Mouse (Mus musculus) heart, postnatal 0 days (tissue): Measurements from ENCODE around the gene Tpra1. TPM values are rescaled to one million over a fixed set of nuclear protein-coding genes. Genes with fewer than 3 reads are reported as not detected.

ENCODE experiments used
- ATAC-seq: fragments of 200-750 bp; cut with Nextera tagmentation; 2 replicates; pipeline ENCODE4 v1.8.0; 2017; ENCODE audit warnings: low read depth, moderate number of reproducible peaks, moderate library complexity; ENCODE audit not compliant: insufficient read depth
- DNase-seq: peaks from one replicate; pipeline ENCODE4 v3.0.0-alpha.2; 2016; ENCODE audit warnings: low spot score
- H3K27ac ChIP-seq: fragments of 300-500 bp; sonication (generic); 2 replicates; pipeline ENCODE4 v1.5.1; 2014; ENCODE audit warnings: low read depth, mild to moderate bottlenecking
- H3K27me3 ChIP-seq: fragments of 300-500 bp; sonication (generic); 2 replicates; pipeline ENCODE4 v1.6.1; 2014; ENCODE audit warnings: low read length, mixed read lengths; ENCODE audit not compliant: control insufficient read depth, insufficient read depth
- H3K36me3 ChIP-seq: fragments of 300-500 bp; sonication (generic); replicated peaks from 2 replicates; pipeline ENCODE4 v1.6.1; 2014; ENCODE audit warnings: low read length, mixed read lengths; ENCODE audit not compliant: control insufficient read depth, insufficient read depth
- H3K4me1 ChIP-seq: fragments of 300-500 bp; sonication (generic); 2 replicates; pipeline ENCODE4 v1.6.1; 2014; ENCODE audit warnings: antibody characterized with exemption; ENCODE audit not compliant: control insufficient read depth, insufficient read depth
- H3K4me2 ChIP-seq: fragments of 300-500 bp; sonication (generic); 2 replicates; pipeline ENCODE4 v1.6.1; 2014; ENCODE audit warnings: low read depth, mild to moderate bottlenecking, low read length, moderate library complexity
- H3K4me3 ChIP-seq: fragments of 300-500 bp; sonication (generic); 2 replicates; pipeline ENCODE4 v1.5.1; 2014; ENCODE audit warnings: low read depth, low read length
- H3K9ac ChIP-seq: fragments of 300-500 bp; sonication (generic); replicated peaks from 2 replicates; pipeline ENCODE4 v1.6.1; 2014; ENCODE audit warnings: low read depth, low read length, mixed read lengths
- H3K9me3 ChIP-seq: fragments of 300-500 bp; sonication (generic); replicated peaks from 2 replicates; pipeline ENCODE4 v1.6.1; 2016; ENCODE audit warnings: low read length; ENCODE audit not compliant: control insufficient read depth
- CTCF ChIP-seq: IDR thresholded peaks from 2 replicates; pipeline ENCODE4 v1.5.1; 2016; ENCODE audit warnings: antibody characterized with exemption, control low read depth, low read depth
- EP300 ChIP-seq: IDR thresholded peaks from 2 replicates; pipeline ENCODE4 v1.6.1; 2016; ENCODE audit warnings: antibody characterized with exemption, low read depth
- WGBS: fragments of 180-500 bp; shearing (Covaris S2); extraction: QIAGEN DNeasy Blood & Tissue Kit; methylation state at CpG from one replicate; pipeline ENCODE4 v1.1.7; 2014; 5-methylcytosine and 5-hydroxymethylcytosine counted together
- polyA plus RNA-seq: library from polyadenylated mRNA; unstranded; fragments of >200 nt; fragmentation: Nextera tagmentation; extraction: Ambion mirVana; gene quantifications from 2 replicates; pipeline ENCODE4 v1.2.1, GENCODE M21; 2015
- total RNA-seq: library from RNA; depleted of rRNA; stranded (reverse); fragments of >200 nt; gene quantifications from 2 replicates; pipeline ENCODE4 v1.2.3, GENCODE M21; 2014; ENCODE audit warnings: low replicate concordance

The Tpra1 gene
- total and polyA plus RNA-seq, 2 experiments from 2014 or later, result 39.1 to 131 TPM

DNA sequence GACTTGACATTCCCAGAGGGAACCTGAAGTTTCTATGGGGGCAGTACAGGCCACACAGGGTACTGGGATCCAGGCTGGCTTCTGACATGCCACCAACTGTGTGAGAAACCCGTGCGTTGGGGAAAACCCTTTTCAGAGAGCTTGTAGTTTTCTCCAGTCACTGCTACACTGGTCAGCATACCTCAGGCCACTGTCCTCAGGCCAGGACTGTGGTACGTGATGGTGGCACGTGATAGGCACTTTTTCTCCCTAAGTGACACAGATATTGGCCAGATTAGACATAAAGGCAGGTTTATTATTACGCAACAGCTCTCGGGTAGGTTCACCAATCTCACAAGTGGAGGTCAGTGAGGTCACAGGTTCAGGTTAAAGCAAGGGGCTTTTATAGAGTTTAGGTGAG lies 41.6 kb downstream of the Tpra1 start:
- no peak overlapping the region for H3K9ac ChIP-seq
- WGBS, result 69% methylated on average over 6 of the region's 6 CpGs
- no peak overlapping the region for H3K4me2 ChIP-seq
- DNase-seq (no peak), ATAC-seq (no peak)
- peaks cover 28% of the 10 kb centered on the region for H3K4me1 ChIP-seq
- no peak overlapping the region for H3K4me3 ChIP-seq
- H3K27ac ChIP-seq, result no peak overlapping the region
- TF ChIP-seq EP300, result no peak
- no peak for TF ChIP-seq CTCF
- no peaks in the 10 kb centered on the region for H3K9me3 ChIP-seq
- H3K27me3 ChIP-seq, result no peaks in the 10 kb centered on the region
- no peaks in the 10 kb centered on the region for H3K36me3 ChIP-seq

DNA sequence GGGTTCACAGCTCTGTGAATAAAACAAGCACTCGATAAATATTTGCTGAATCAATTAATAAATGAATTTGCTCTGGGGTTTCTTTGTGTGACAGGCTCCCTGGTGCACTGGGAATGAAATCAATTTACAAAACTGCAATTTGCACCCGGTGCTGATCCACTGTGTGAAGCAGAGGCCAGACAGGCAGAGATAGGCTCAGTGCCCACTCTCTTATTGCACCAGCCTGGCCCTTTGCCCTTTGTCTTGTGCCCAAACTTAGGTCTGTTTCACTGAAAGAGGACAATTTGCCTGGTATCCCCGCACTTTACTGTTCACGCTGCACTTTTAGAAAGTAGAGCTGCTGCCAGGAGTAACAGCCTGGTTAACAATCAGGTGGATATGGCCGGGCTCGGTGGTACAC lies 44.4 kb downstream of the Tpra1 start:
- Histone ChIP-seq H3K27ac (peak overlapping the region; percentile 9; the same call in 1 of the 2 replicates), H3K9ac (no peak overlapping the region)
- no peak for DNase-seq

DNA sequence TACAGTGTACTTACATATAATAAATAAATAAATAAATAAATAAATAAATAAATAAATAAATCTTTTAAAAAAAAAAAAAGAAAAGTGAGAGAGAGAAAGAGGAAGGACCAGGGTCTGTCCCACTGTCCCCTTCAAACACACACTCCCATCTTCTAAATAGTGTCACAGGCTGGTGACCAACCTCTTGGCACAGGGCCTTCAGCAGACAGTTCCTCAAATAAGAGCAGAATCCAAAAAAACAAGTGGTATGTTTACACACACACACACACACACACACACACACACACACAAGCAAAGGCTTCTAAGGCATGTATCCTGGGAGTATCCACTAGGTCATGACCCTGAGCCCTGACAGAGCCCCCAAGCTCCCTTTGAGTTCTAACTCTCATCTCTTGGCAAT lies 45.7 kb downstream of the Tpra1 start:
- no peak overlapping the region for H3K9ac ChIP-seq
- no peak overlapping the region for H3K27ac ChIP-seq
- no peaks in the 10 kb centered on the region for H3K36me3 ChIP-seq
- no peaks in the 10 kb centered on the region for H3K27me3 ChIP-seq
- ATAC-seq, result no peak
- no peak for DNase-seq
- H3K4me2 ChIP-seq, result no peak overlapping the region
- no peak overlapping the region for H3K4me3 ChIP-seq
- TF ChIP-seq EP300 (no peak), CTCF (no peak)
- H3K9me3 ChIP-seq, result no peaks in the 10 kb centered on the region
- peaks cover 7% of the 10 kb centered on the region; the same call in 1 of the 2 replicates for H3K4me1 ChIP-seq

More for the DNA sequence above, 44.4 kb downstream of the Tpra1 start:
- H3K4me2 ChIP-seq, result no peak overlapping the region
- H3K4me3 ChIP-seq, result no peak overlapping the region
- H3K4me1 ChIP-seq, result peaks cover 13% of the 10 kb centered on the region
- H3K27me3 ChIP-seq, result no peaks in the 10 kb centered on the region
- no peak for ATAC-seq
- H3K9me3 ChIP-seq, result no peaks in the 10 kb centered on the region
- H3K36me3 ChIP-seq, result no peaks in the 10 kb centered on the region
- TF ChIP-seq CTCF, result no peak
- 52% methylated on average over 6 of the region's 6 CpGs for WGBS

DNA sequence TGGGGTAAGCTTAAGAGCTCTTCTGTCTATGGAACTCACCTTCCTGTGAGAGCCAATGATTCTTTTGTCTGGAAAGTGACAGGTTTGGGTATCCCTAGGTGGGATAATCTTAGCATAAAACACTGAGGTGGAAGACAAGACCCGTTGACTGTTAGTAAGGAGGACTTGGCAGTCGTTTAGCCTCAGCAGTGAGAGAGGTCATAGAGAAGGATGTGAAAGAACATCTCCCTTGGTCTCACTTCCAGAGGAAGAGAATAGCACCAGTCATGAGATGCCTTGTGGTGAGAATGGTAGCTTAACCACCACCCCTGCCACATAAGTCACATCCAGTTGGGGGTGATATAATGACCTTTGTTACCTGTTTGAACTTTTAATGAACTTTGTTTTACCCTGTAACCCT lies 54.7 kb downstream of the Tpra1 start:
- no peaks in the 10 kb centered on the region for H3K27me3 ChIP-seq
- DNase-seq (no peak), ATAC-seq (no peak)
- H3K36me3 ChIP-seq, result no peaks in the 10 kb centered on the region
- no peak overlapping the region for H3K4me2 ChIP-seq
- H3K9me3 ChIP-seq, result 0 out of 2 replicates have a peak, but pooled peaks cover 4% of the 10 kb centered on the region
- no peak overlapping the region for H3K4me3 ChIP-seq
- H3K4me1 ChIP-seq, result peaks cover 12% of the 10 kb centered on the region
- WGBS, result 77% methylated on average over 2 of the region's 2 CpGs
- no peak overlapping the region for H3K9ac ChIP-seq
- H3K27ac ChIP-seq, result no peak overlapping the region
- TF ChIP-seq CTCF (no peak), EP300 (no peak)

DNA sequence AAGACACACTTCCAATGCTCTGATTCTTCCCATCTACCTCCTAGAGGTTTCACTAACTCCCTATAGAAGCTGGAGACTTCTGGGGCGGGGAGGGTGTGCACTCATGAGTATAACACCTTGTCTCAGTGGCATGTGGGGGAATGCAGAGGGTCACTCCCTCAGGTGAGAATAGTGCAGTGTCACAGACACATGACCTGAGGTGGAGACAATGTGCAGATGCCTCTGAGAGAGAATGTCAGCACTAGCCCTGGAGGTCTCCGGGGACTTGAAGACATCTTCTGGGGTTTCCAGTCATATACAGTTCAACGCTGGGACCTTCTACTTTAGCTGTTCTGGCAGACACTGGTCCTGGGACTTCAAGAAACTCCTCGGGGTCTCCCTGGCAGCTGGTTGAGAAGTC lies 55.3 kb downstream of the Tpra1 start:
- Histone ChIP-seq H3K4me3 (no peak overlapping the region), H3K4me2 (no peak overlapping the region), H3K27ac (no peak overlapping the region), H3K27me3 (no peaks in the 10 kb centered on the region), H3K9ac (no peak overlapping the region), H3K36me3 (no peaks in the 10 kb centered on the region), H3K4me1 (peaks cover 12% of the 10 kb centered on the region), H3K9me3 (0 out of 2 replicates have a peak, but pooled peaks cover 4% of the 10 kb centered on the region)
- DNase-seq (no peak), ATAC-seq (no peak)
- WGBS, result 86% methylated on average over 4 of the region's 4 CpGs
- TF ChIP-seq CTCF (no peak), EP300 (no peak)

DNA sequence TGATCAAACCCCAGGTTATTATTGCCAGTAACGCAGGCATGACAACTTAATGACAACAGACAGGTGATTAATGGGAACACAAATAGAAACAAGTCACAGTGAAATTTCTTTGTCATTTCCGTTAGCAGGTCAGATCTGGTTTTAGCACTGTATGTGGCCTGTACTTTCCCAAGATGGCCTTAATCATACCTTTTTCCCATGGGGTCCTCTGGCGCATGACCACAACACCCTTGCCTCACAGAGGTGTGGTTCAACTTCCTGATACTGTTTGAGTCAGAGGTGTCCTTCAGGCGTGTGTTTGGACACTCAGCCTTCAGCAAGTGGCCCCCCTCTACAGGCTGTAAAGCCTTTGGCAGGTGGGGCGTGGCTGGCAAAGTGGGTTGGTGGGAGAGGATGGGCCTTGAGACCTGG lies 55.8 kb downstream of the Tpra1 start:
- Histone ChIP-seq H3K27ac (no peak overlapping the region), H3K27me3 (no peaks in the 10 kb centered on the region), H3K4me2 (no peak overlapping the region), H3K9me3 (0 out of 2 replicates have a peak, but pooled peaks cover 4% of the 10 kb centered on the region), H3K9ac (no peak overlapping the region), H3K4me1 (peaks cover 12% of the 10 kb centered on the region), H3K36me3 (no peaks in the 10 kb centered on the region), H3K4me3 (no peak overlapping the region)
- WGBS, result 73% methylated on average over 5 of the region's 5 CpGs
- ATAC-seq (no peak), DNase-seq (no peak)
- no peak for TF ChIP-seq CTCF
- TF ChIP-seq EP300, result no peak
